Mouse (Mus musculus): ENCODE measurements around the gene Pgam2.

DNA sequence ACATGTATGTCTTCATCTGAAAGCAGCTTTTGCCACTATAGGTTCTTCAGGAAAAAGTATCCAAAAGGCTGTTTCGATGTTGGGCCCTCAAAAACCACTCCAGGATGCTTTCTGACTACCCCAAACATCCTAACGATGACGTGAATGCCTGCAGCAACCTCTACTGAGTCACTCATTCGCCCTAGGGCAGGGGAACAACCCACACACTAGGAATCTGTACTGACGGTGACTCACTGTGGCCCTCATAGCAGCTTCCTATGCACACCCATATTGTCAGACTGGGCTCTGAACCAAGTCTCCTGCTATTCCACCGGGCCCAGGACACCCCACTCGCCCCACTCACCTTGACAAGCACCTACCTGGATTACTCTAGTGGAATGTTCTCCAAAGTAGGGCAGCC, 31.5 kb upstream of the Pgam2 start:
- no peak for TF ChIP-seq CTCF (IDR thresholded peaks at IDR 0.05; ENCODE audit: low read depth)
- no peak for TF ChIP-seq EP300 (optimal IDR thresholded peaks at IDR 0.05)
